Comparison of ENCODE assay signal across 32 mouse cellular contexts in genomic region chr1:78569617-78570016, GRCm38 (mm10). TPM values are rescaled to one million over a fixed set of nuclear protein-coding genes. Genes with fewer than 3 reads are reported as not detected.
A peak's percentile ranks its signal among the peaks of the same experiment; 100 is the strongest.
DNase-seq lines count a peak whose midpoint lies in the region; ATAC-seq and TF ChIP-seq lines count a peak whose summit lies in the region.
"Had no signal": no experiment of that assay in that cellular context is flagged by ENCODE, and none has a peak within 500 bp of the region (broad histone marks: within the 10 kb centered on the region; RNA-seq: fewer than 3 reads in every experiment).

No protein-coding gene starts in this region.

- no peaks in the 10 kb centered on the region for H3K27me3 ChIP-seq in heart, embryonic 10.5 days (ENCODE audit: insufficient read depth, poor library complexity, severe bottlenecking)
- H3K27me3 ChIP-seq: embryonic facial prominence, embryonic 15.5 days; hindbrain, embryonic 12.5 days; kidney, embryonic 15.5 days; neural tube, embryonic 13.5 days; Patski had no signal

- H3K27ac ChIP-seq in heart, embryonic 10.5 days, result peak overlapping the region; percentile 31; the same call in 1 of the 2 replicates
- H3K27ac ChIP-seq in layer of hippocampus, adult 2 months, result peak overlapping the region; percentile 71
- H3K27ac ChIP-seq: embryonic facial prominence, embryonic 15.5 days; hindbrain, embryonic 12.5 days; kidney, embryonic 15.5 days; neural tube, embryonic 13.5 days had no signal

- no peaks in the 10 kb centered on the region for H3K36me3 ChIP-seq in heart, embryonic 10.5 days
- H3K36me3 ChIP-seq: embryonic facial prominence, embryonic 15.5 days; hindbrain, embryonic 12.5 days; kidney, embryonic 15.5 days; neural tube, embryonic 13.5 days had no signal

- H3K9me3 ChIP-seq in heart, embryonic 10.5 days, result 0 out of 2 replicates have a peak, but pooled peaks cover 5% of the 10 kb centered on the region
- H3K9me3 ChIP-seq: embryonic facial prominence, embryonic 15.5 days; hindbrain, embryonic 12.5 days; kidney, embryonic 15.5 days had no signal

- no peak for ATAC-seq in inflammation-experienced regulatory T-cells, adult 6 months
- ATAC-seq: activated CD4-positive, CD25-positive, alpha-beta regulatory T cell, adult 4 months; CD4-positive, CD25-positive, alpha-beta regulatory T cell, adult 4 months; forebrain, embryonic 14.5 days; midbrain, embryonic 16.5 days; Patski had no signal

- intact Hi-C loops in heart, postnatal 14 days (cut with DNase I), result no loop called here

- DNase-seq in heart, embryonic 10.5 days (ENCODE audit: low spot score), result no peak
- DNase-seq in heart, postnatal 14 days, result no peak
- no peak for DNase-seq in layer of hippocampus, adult 2 months (ENCODE audit: low spot score in 2 of 2)
- DNase-seq in layer of hippocampus, adult 18-20 months (ENCODE audit: low spot score in 2 of 2), result no peak
- DNase-seq in R1 (ENCODE audit: low read depth, low spot score), result peak; percentile 11
- DNase-seq in heart, postnatal 4 days, result peak; percentile 19
- DNase-seq: adrenal gland, postnatal 14 days; cerebellum, adult 8-10 months; gastrocnemius, postnatal 10 days; kidney, adult 11 months; kidney, postnatal 36 days; right cerebral cortex, adult 18-20 months; right cerebral cortex, postnatal 4 days; thymus, postnatal 14 days had no signal

- no peak overlapping the region for H3K4me3 ChIP-seq in heart, embryonic 10.5 days
- no peak overlapping the region for H3K4me3 ChIP-seq in layer of hippocampus, adult 2 months
- H3K4me3 ChIP-seq: embryonic facial prominence, embryonic 15.5 days; hindbrain, embryonic 12.5 days; kidney, embryonic 15.5 days; myocyte; neural tube, embryonic 13.5 days had no signal

- no peak for TF ChIP-seq CTCF in layer of hippocampus, adult 2 months (conservative IDR thresholded peaks at IDR 0.05)

- 55% methylated on average over 5 of the region's 5 CpGs for WGBS in heart, embryonic 10.5 days

- H3K4me1 ChIP-seq in heart, embryonic 10.5 days, result peaks cover 30% of the 10 kb centered on the region
- H3K4me1 ChIP-seq: hindbrain, embryonic 12.5 days had no signal

RNA-seq across cellular contexts. Expression of gene BC035947, which starts 57.7 kb away (rescaled TPM):
- polyA plus RNA-seq in heart, embryonic 10.5 days (2016; fragmentation: Nextera tagmentation; extraction: Ambion mirVana), result 0.05 and 0.15 TPM in 2 replicates
- total RNA-seq in heart, postnatal 14 days (2021), result not detected
- under 1 TPM; 0.37 to 0.46 TPM for total RNA-seq in layer of hippocampus, adult 2 months (2021)
- total RNA-seq in layer of hippocampus, adult 18-20 months (2021), result 1 to 10 TPM; 1.0 to 1.2 TPM
- total RNA-seq in heart, postnatal 4 days (2021), result not detected
- not detected for polyA plus RNA-seq in inflammation-experienced regulatory T-cells, adult 6 months (2017; shearing (Covaris generic))
- total RNA-seq: gastrocnemius, postnatal 10 days; heart, adult 18-20 months; liver, adult 2 months had no signal
- polyA plus RNA-seq: activated CD4-positive, CD25-positive, alpha-beta regulatory T cell, adult 4 months; liver, adult 2 months; liver, embryonic 16.5 days; myocyte; Patski had no signal

RNA-seq across cellular contexts. Expression of gene Mogat1, which starts 58.8 kb away (rescaled TPM):
- polyA plus RNA-seq in heart, embryonic 10.5 days (2016; fragmentation: Nextera tagmentation; extraction: Ambion mirVana), result 0.22 TPM in 1 of 2 replicates, not detected in the other
- total RNA-seq in heart, postnatal 14 days (2021), result not detected
- total RNA-seq in layer of hippocampus, adult 2 months (2021), result not detected
- total RNA-seq in layer of hippocampus, adult 18-20 months (2021), result 1 to 10 TPM in 1 of 2 experiments, under 1 TPM in 1; 0.69 to 1.4 TPM
- total RNA-seq in heart, postnatal 4 days (2021), result not detected
- not detected for polyA plus RNA-seq in inflammation-experienced regulatory T-cells, adult 6 months (2017; shearing (Covaris generic))
- total RNA-seq: gastrocnemius, postnatal 10 days; layer of hippocampus, postnatal 10 days; left cerebral cortex, postnatal 10 days had no signal
- polyA plus RNA-seq: activated CD4-positive, CD25-positive, alpha-beta regulatory T cell, adult 4 months; CD4-positive, CD25-positive, alpha-beta regulatory T cell, adult 4 months; forebrain, embryonic 14.5 days; hindbrain, embryonic 12.5 days; limb, embryonic 11.5 days; liver, embryonic 16.5 days; myocyte; neural tube, embryonic 13.5 days; Patski; stomach, embryonic 14.5 days had no signal

Comparison
In these comparisons a context has a peak if more than half of its experiments do, and no peak if none do; other contexts are left out.
1. DNase-seq: peak in R1 (single experiment) and heart, postnatal 4 days (single experiment); none in heart, embryonic 10.5 days (single experiment), heart, postnatal 14 days (0 of 2), layer of hippocampus, adult 2 months (0 of 2) and layer of hippocampus, adult 18-20 months (0 of 2).